Comparison of ENCODE assay signal across 9 mouse cellular contexts in the genomic region with DNA sequence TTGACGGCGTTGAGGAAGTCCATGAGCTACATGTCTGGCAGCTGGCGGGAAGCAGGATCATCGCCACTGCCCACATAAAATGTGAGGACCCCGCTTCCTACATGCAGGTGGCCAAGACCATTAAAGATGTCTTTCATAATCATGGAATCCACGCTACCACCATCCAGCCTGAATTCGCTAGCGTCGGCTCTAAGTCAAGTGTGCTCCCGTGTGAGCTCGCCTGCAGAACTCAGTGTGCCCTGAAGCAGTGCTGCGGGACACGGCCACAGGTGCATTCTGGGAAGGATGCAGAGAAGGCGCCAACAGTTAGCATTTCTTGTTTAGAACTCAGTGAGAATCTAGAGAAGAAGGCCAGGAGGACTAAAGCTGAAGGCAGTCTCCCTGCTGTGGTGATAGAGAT. TPM values are rescaled to one million over a fixed set of nuclear protein-coding genes. Genes with fewer than 3 reads are reported as not detected.
DNase-seq lines count a peak whose midpoint lies in the region; ATAC-seq lines count a peak whose summit lies in the region.
"Had no signal": no experiment of that assay in that cellular context is flagged by ENCODE, and none has a peak within 500 bp of the region (broad histone marks: within the 10 kb centered on the region; RNA-seq: fewer than 3 reads in every experiment).

No protein-coding gene starts in this region.

- DNase-seq in hindbrain, embryonic 10.5 days (ENCODE audit: low spot score): no peak
- no peak for DNase-seq in hindbrain, embryonic 11.5 days (ENCODE audit: low spot score)
- DNase-seq in ZHBTc4 (ENCODE audit: low read depth, low spot score): peak; percentile 61
- no peak for DNase-seq in left cerebral cortex, adult 11 months (ENCODE audit: low spot score)
- no peak for DNase-seq in adrenal gland, adult 2 months
- no peak for DNase-seq in embryo, embryonic 11 days
- DNase-seq: gastrocnemius, postnatal 36 days had no signal

- H3K27me3 ChIP-seq in hindbrain, embryonic 10.5 days (ENCODE audit: insufficient read depth, poor library complexity, severe bottlenecking): peaks cover 6% of the 10 kb centered on the region
- no peaks in the 10 kb centered on the region for H3K27me3 ChIP-seq in hindbrain, embryonic 11.5 days (ENCODE audit: control insufficient read depth, insufficient read depth, low read length)
- no peaks in the 10 kb centered on the region for H3K27me3 ChIP-seq in hindbrain, embryonic 12.5 days
- H3K27me3 ChIP-seq in midbrain, embryonic 13.5 days: no peaks in the 10 kb centered on the region

- H3K27ac ChIP-seq in hindbrain, embryonic 10.5 days: no peak overlapping the region
- H3K27ac ChIP-seq in hindbrain, embryonic 11.5 days (ENCODE audit: low read depth, low read length): no peak overlapping the region
- no peak overlapping the region for H3K27ac ChIP-seq in hindbrain, embryonic 12.5 days
- no peak overlapping the region for H3K27ac ChIP-seq in midbrain, embryonic 13.5 days

- peak overlapping the region; percentile 88; the same call in 1 of the 2 replicates for H3K4me3 ChIP-seq in hindbrain, embryonic 10.5 days
- H3K4me3 ChIP-seq in hindbrain, embryonic 11.5 days (ENCODE audit: low read depth, low read length): no peak overlapping the region
- H3K4me3 ChIP-seq in hindbrain, embryonic 12.5 days: no peak overlapping the region
- no peak overlapping the region for H3K4me3 ChIP-seq in midbrain, embryonic 13.5 days (replicated peaks)

- no peak for ATAC-seq in hindbrain, embryonic 11.5 days (ENCODE audit: low FRiP score)
- no peak for ATAC-seq in hindbrain, embryonic 12.5 days (ENCODE audit: low FRiP score)
- ATAC-seq in midbrain, embryonic 13.5 days: no peak

- H3K9me3 ChIP-seq in hindbrain, embryonic 10.5 days: no peaks in the 10 kb centered on the region
- H3K9me3 ChIP-seq in hindbrain, embryonic 11.5 days (ENCODE audit: control insufficient read depth, low read length): no peaks in the 10 kb centered on the region
- H3K9me3 ChIP-seq in hindbrain, embryonic 12.5 days (replicated peaks): no peaks in the 10 kb centered on the region
- no peaks in the 10 kb centered on the region for H3K9me3 ChIP-seq in midbrain, embryonic 13.5 days

- 94% methylated on average over 14 of the region's 14 CpGs for WGBS in hindbrain, embryonic 10.5 days
- WGBS in hindbrain, embryonic 11.5 days: 95% methylated on average over 14 of the region's 14 CpGs
- 94% methylated on average over 14 of the region's 14 CpGs for WGBS in hindbrain, embryonic 12.5 days
- 96% methylated on average over 14 of the region's 14 CpGs for WGBS in midbrain, embryonic 13.5 days

- H3K36me3 ChIP-seq in hindbrain, embryonic 10.5 days: peaks cover 25% of the 10 kb centered on the region
- no peaks in the 10 kb centered on the region for H3K36me3 ChIP-seq in hindbrain, embryonic 11.5 days (ENCODE audit: control insufficient read depth, insufficient read depth, low read length)
- H3K36me3 ChIP-seq in hindbrain, embryonic 12.5 days: peaks cover 8% of the 10 kb centered on the region
- peaks cover 7% of the 10 kb centered on the region for H3K36me3 ChIP-seq in midbrain, embryonic 13.5 days

- peaks cover 46% of the 10 kb centered on the region for H3K4me1 ChIP-seq in hindbrain, embryonic 10.5 days (replicated peaks)
- H3K4me1 ChIP-seq in hindbrain, embryonic 11.5 days (replicated peaks; ENCODE audit: control insufficient read depth, insufficient read depth, low read length): peaks cover 8% of the 10 kb centered on the region
- peaks cover 39% of the 10 kb centered on the region for H3K4me1 ChIP-seq in hindbrain, embryonic 12.5 days
- peaks cover 52% of the 10 kb centered on the region for H3K4me1 ChIP-seq in midbrain, embryonic 13.5 days (replicated peaks)

- H3K4me2 ChIP-seq in hindbrain, embryonic 11.5 days (replicated peaks; ENCODE audit: low read depth, low read length): no peak overlapping the region
- peak overlapping the region; percentile 17; the same call in 1 of the 2 replicates for H3K4me2 ChIP-seq in hindbrain, embryonic 12.5 days (replicated peaks)
- H3K4me2 ChIP-seq in midbrain, embryonic 13.5 days (replicated peaks): peak overlapping the region; percentile 90

- no peak overlapping the region for H3K9ac ChIP-seq in hindbrain, embryonic 11.5 days (ENCODE audit: low read depth, low read length)
- no peak overlapping the region for H3K9ac ChIP-seq in hindbrain, embryonic 12.5 days
- H3K9ac ChIP-seq in midbrain, embryonic 13.5 days (replicated peaks): no peak overlapping the region

RNA-seq across cellular contexts. Expression of a gene that starts 2.7 kb away (rescaled TPM):
- 1.3 and 1.6 TPM in 2 replicates for polyA plus RNA-seq in hindbrain, embryonic 10.5 days (2016; fragmentation: Nextera tagmentation; extraction: Ambion mirVana)
- polyA plus RNA-seq in hindbrain, embryonic 11.5 days (2014; fragmentation: Nextera tagmentation; extraction: Ambion mirVana): 1.9 and 2.6 TPM in 2 replicates
- polyA plus RNA-seq in hindbrain, embryonic 12.5 days (2016; fragmentation: Nextera tagmentation; extraction: Ambion mirVana): 4.6 and 4.9 TPM in 2 replicates
- 1.8 and 2.1 TPM in 2 replicates for polyA plus RNA-seq in midbrain, embryonic 13.5 days (2015; fragmentation: Nextera tagmentation; extraction: Ambion mirVana)
- total RNA-seq in adrenal gland, adult 2 months (2021): 10 to 100 TPM; 18.4 to 19.3 TPM
- polyA plus RNA-seq in adrenal gland, adult 2 months (2012; rRNA removed): 16.7 and 17.6 TPM in 2 replicates
